Mouse (Mus musculus): ENCODE results near the gene Ankrd33.

Gene Ankrd33

GRCm38 (mm10) chr15:101086451-101086850 lies 29.1 kb upstream of the Ankrd33 start:
- intact Hi-C loops (cut with DNase I) = no loop called here

- intact Hi-C loops (cut with DNase I) = no loop called here
Observed at GRCm38 (mm10) chr15:101086956-101087355, 28.6 kb upstream of the Ankrd33 start.

- intact Hi-C loops (cut with DNase I) = no loop called here
Observed at GRCm38 (mm10) chr15:101088291-101088690, 27.3 kb upstream of the Ankrd33 start.

- intact Hi-C loops (cut with DNase I) = no loop called here
Observed at GRCm38 (mm10) chr15:101091551-101091950, 24.0 kb upstream of the Ankrd33 start.

- intact Hi-C loops (cut with DNase I) = no loop called here
Observed at GRCm38 (mm10) chr15:101092121-101092828, 23.3 kb upstream of the Ankrd33 start.

GRCm38 (mm10) chr15:101092829-101093648 lies 22.5 kb upstream of the Ankrd33 start:
- intact Hi-C loops (cut with DNase I) = no loop called here

GRCm38 (mm10) chr15:101093988-101094387 lies 21.6 kb upstream of the Ankrd33 start:
- intact Hi-C loops (cut with DNase I) = no loop called here

- intact Hi-C loops (cut with DNase I) = no loop called here
Observed at GRCm38 (mm10) chr15:101094979-101095378, 20.6 kb upstream of the Ankrd33 start.

- intact Hi-C loops (cut with DNase I) = no loop called here
Observed at GRCm38 (mm10) chr15:101095392-101095791, 20.2 kb upstream of the Ankrd33 start.

GRCm38 (mm10) chr15:101097985-101098651 lies 17.4 kb upstream of the Ankrd33 start:
- intact Hi-C loops (cut with DNase I) = no loop called here

GRCm38 (mm10) chr15:101100996-101101395 lies 14.6 kb upstream of the Ankrd33 start:
- intact Hi-C loops (cut with DNase I) = no loop called here

- intact Hi-C loops (cut with DNase I) = no loop called here
Observed at GRCm38 (mm10) chr15:101103605-101104304, 11.8 kb upstream of the Ankrd33 start.

GRCm38 (mm10) chr15:101105496-101105994 lies 10.0 kb upstream of the Ankrd33 start:
- intact Hi-C loops (cut with DNase I) = no loop called here

- intact Hi-C loops (cut with DNase I) = no loop called here
Observed at GRCm38 (mm10) chr15:101106011-101106410, 9.5 kb upstream of the Ankrd33 start.

- intact Hi-C loops (cut with DNase I) = no loop called here
Observed at GRCm38 (mm10) chr15:101107906-101108671, 7.5 kb upstream of the Ankrd33 start.

- intact Hi-C loops (cut with DNase I) = loop anchor here (5.0 kb wide), 1 partner anchor 41 kb away; no protein-coding TSS in a partner anchor
Observed at GRCm38 (mm10) chr15:101113176-101113575, 2.4 kb upstream of the Ankrd33 start.

GRCm38 (mm10) chr15:101113778-101114177 lies 1.8 kb upstream of the Ankrd33 start:
- intact Hi-C loops (cut with DNase I) = loop anchor here (5.0 kb wide), 1 partner anchor 41 kb away; no protein-coding TSS in a partner anchor

- intact Hi-C loops (cut with DNase I) = loop anchor here (5.0 kb wide), 1 partner anchor 61 kb away; no protein-coding TSS in a partner anchor
Observed at GRCm38 (mm10) chr15:101118399-101119125, 3.0 kb downstream of the Ankrd33 start.
